Mouse (Mus musculus): ENCODE results near the gene Cmpk1.

- no peak for TF ChIP-seq CTCF (IDR thresholded peaks at IDR 0.05; ENCODE audit: insufficient read depth, low read length)
- TF ChIP-seq POLR2A (IDR thresholded peaks at IDR 0.05; ENCODE audit: borderline replicate concordance, extremely low read depth, low read depth, low read length), result no peak
Measured at GRCm38 (mm10) chr4:115000429-115000795, 13.4 kb upstream of the Cmpk1 start.

Measured in lung, adult 2 months (tissue).